Comparison of ENCODE assay signal across 10 mouse cellular contexts in genomic region chr6:146978691-146979114, GRCm38 (mm10). TPM values are rescaled to one million over a fixed set of nuclear protein-coding genes. Genes with fewer than 3 reads are reported as not detected.
A peak's percentile ranks its signal among the peaks of the same experiment; 100 is the strongest.
DNase-seq lines count a peak whose midpoint lies in the region; ATAC-seq and TF ChIP-seq lines count a peak whose summit lies in the region.
"Had no signal": no experiment of that assay in that cellular context is flagged by ENCODE, and none has a peak within 500 bp of the region (broad histone marks: within the 10 kb centered on the region; RNA-seq: fewer than 3 reads in every experiment).

No protein-coding gene starts in this region.

- no peak overlapping the region for H3K9ac ChIP-seq in midbrain, postnatal 0 days (replicated peaks; ENCODE audit: low read length, poor library complexity, severe bottlenecking)
- no peak overlapping the region for H3K9ac ChIP-seq in midbrain, embryonic 15.5 days
- H3K9ac ChIP-seq: neural tube, embryonic 12.5 days had no signal

- H3K27ac ChIP-seq in midbrain, postnatal 0 days (ENCODE audit: low read depth, low read length): no peak overlapping the region
- no peak overlapping the region for H3K27ac ChIP-seq in midbrain, embryonic 15.5 days
- H3K27ac ChIP-seq: neural tube, embryonic 12.5 days had no signal

- TF ChIP-seq CTCF in midbrain, postnatal 0 days (IDR thresholded peaks at IDR 0.05): peak; percentile 62

- H3K36me3 ChIP-seq in midbrain, postnatal 0 days (ENCODE audit: insufficient read depth, low read length): no peaks in the 10 kb centered on the region
- H3K36me3 ChIP-seq in midbrain, embryonic 15.5 days (replicated peaks): no peaks in the 10 kb centered on the region
- no peaks in the 10 kb centered on the region for H3K36me3 ChIP-seq in splenic B cell, adult 2 months (ENCODE audit: control insufficient read depth, insufficient read depth, low read length, poor library complexity, severe bottlenecking)
- H3K36me3 ChIP-seq: neural tube, embryonic 12.5 days had no signal

- DNase-seq in adrenal gland, postnatal 36 days: peak; percentile 16 to 34
- no peak for DNase-seq in adrenal gland, adult 18-20 months (ENCODE audit: low spot score in 2 of 2)
- peak; percentile 38 for DNase-seq in midbrain, postnatal 0 days (ENCODE audit: low spot score)
- DNase-seq in kidney, adult 9 months: peak; percentile 62
- DNase-seq in splenic B cell, adult 2 months (ENCODE audit: low read depth, low spot score): peak; percentile 3
- no peak for DNase-seq in layer of hippocampus, adult 8-10 months (ENCODE audit: low spot score in 2 of 2)
- no peak for DNase-seq in frontal cortex, postnatal 25 days (ENCODE audit: low spot score in 2 of 2)
- DNase-seq: cerebellum, adult 8-10 months had no signal

- no peaks in the 10 kb centered on the region for H3K27me3 ChIP-seq in midbrain, postnatal 0 days (ENCODE audit: insufficient read depth, low read length)
- no peaks in the 10 kb centered on the region for H3K27me3 ChIP-seq in midbrain, embryonic 15.5 days (replicated peaks)
- H3K27me3 ChIP-seq in splenic B cell, adult 2 months (ENCODE audit: control insufficient read depth, insufficient read depth, low read length, poor library complexity, severe bottlenecking): no peaks in the 10 kb centered on the region; the same call in 1 of the 2 replicates
- H3K27me3 ChIP-seq: neural tube, embryonic 12.5 days had no signal

- 67% methylated on average over 5 of the region's 5 CpGs for WGBS in midbrain, postnatal 0 days
- 59% methylated on average over 5 of the region's 5 CpGs for WGBS in midbrain, embryonic 15.5 days

- no peaks in the 10 kb centered on the region for H3K4me1 ChIP-seq in midbrain, postnatal 0 days (ENCODE audit: insufficient read depth, low read length)
- H3K4me1 ChIP-seq in midbrain, embryonic 15.5 days: 0 out of 2 replicates have a peak, but pooled peaks cover 3% of the 10 kb centered on the region

- H3K4me2 ChIP-seq in midbrain, postnatal 0 days (ENCODE audit: low read depth, low read length, poor library complexity, severe bottlenecking): no peak overlapping the region
- no peak overlapping the region for H3K4me2 ChIP-seq in midbrain, embryonic 15.5 days
- H3K4me2 ChIP-seq: neural tube, embryonic 12.5 days had no signal

- no peaks in the 10 kb centered on the region for H3K9me3 ChIP-seq in midbrain, postnatal 0 days (ENCODE audit: low read length)
- H3K9me3 ChIP-seq in midbrain, embryonic 15.5 days: no peaks in the 10 kb centered on the region
- H3K9me3 ChIP-seq: neural tube, embryonic 12.5 days had no signal

- no peak for ATAC-seq in midbrain, postnatal 0 days (ENCODE audit: low FRiP score)
- no peak for ATAC-seq in midbrain, embryonic 15.5 days (replicated peaks)

- H3K4me3 ChIP-seq in midbrain, postnatal 0 days (ENCODE audit: low read depth, low read length): no peak overlapping the region
- H3K4me3 ChIP-seq in midbrain, embryonic 15.5 days: no peak overlapping the region
- H3K4me3 ChIP-seq: neural tube, embryonic 12.5 days had no signal

RNA-seq across cellular contexts. Expression of gene 1700034J05Rik, which starts 24.5 kb away (rescaled TPM):
- not detected for total RNA-seq in adrenal gland, postnatal 36 days (2021)
- not detected for total RNA-seq in adrenal gland, adult 18-20 months (2021)
- total RNA-seq in midbrain, postnatal 0 days (2014; rRNA removed): not detected in 2 replicates
- polyA plus RNA-seq in midbrain, postnatal 0 days (2015; fragmentation: Nextera tagmentation; extraction: Ambion mirVana): not detected in 2 replicates
- polyA plus RNA-seq in midbrain, embryonic 15.5 days (2015; fragmentation: Nextera tagmentation; extraction: Ambion mirVana): 0.08 TPM in 1 of 2 replicates, not detected in the other
- not detected for total RNA-seq in layer of hippocampus, adult 8-10 months (2022)

RNA-seq across cellular contexts. Expression of gene Rep15, which starts 53.7 kb away (rescaled TPM):
- total RNA-seq in adrenal gland, postnatal 36 days (2021): 1 to 10 TPM; 1.2 to 1.4 TPM
- total RNA-seq in adrenal gland, adult 18-20 months (2021): under 1 TPM; 0.66 to 0.99 TPM
- total RNA-seq in midbrain, postnatal 0 days (2014; rRNA removed): 0.49 and 0.90 TPM in 2 replicates
- polyA plus RNA-seq in midbrain, postnatal 0 days (2015; fragmentation: Nextera tagmentation; extraction: Ambion mirVana): 0.59 and 0.83 TPM in 2 replicates
- polyA plus RNA-seq in midbrain, embryonic 15.5 days (2015; fragmentation: Nextera tagmentation; extraction: Ambion mirVana): 0.85 and 1.1 TPM in 2 replicates
- 1 to 10 TPM in 3 of 4 experiments, under 1 TPM in 1; 0.91 to 2.2 (median 1.4) TPM for total RNA-seq in layer of hippocampus, adult 8-10 months (2022)

Comparison
In these comparisons a context has a peak if more than half of its experiments do, and no peak if none do; other contexts are left out.
1. DNase-seq: peak in adrenal gland, postnatal 36 days (2 of 2), midbrain, postnatal 0 days (single experiment), kidney, adult 9 months (single experiment) and splenic B cell, adult 2 months (single experiment); none in adrenal gland, adult 18-20 months (0 of 2), layer of hippocampus, adult 8-10 months (0 of 2) and frontal cortex, postnatal 25 days (0 of 2).